Mouse (Mus musculus) liver, embryonic 13.5 days (tissue): Measurements from ENCODE around the gene Was. TPM values are rescaled to one million over a fixed set of nuclear protein-coding genes. Genes with fewer than 3 reads are reported as not detected.
"Not testable (repeated sequence)": the region's sequence is repeated elsewhere in the genome, so short reads cannot be mapped to it uniquely, and the experiment has no call there.

Experiments used
- ATAC-seq: fragments of 200-750 bp; cut with Nextera tagmentation; 2 replicates; pipeline ENCODE4 v1.8.0; 2017; ENCODE audit warnings: low read depth, mild to moderate bottlenecking, moderate number of reproducible peaks, moderate library complexity
- DNase-seq: peaks from one replicate; pipeline ENCODE4 v3.0.0; 2022
- H3K27ac ChIP-seq: fragments of 300-500 bp; sonication (generic); 2 replicates; pipeline ENCODE4 v1.5.1; 2015; ENCODE audit warnings: moderate library complexity, mild to moderate bottlenecking, inconsistent platforms
- H3K27me3 ChIP-seq: fragments of 300-500 bp; sonication (generic); 2 replicates; pipeline ENCODE4 v1.6.1; 2015; ENCODE audit warnings: mild to moderate bottlenecking, inconsistent platforms
- H3K36me3 ChIP-seq: fragments of 300-500 bp; sonication (generic); 2 replicates; pipeline ENCODE4 v1.6.1; 2015; ENCODE audit warnings: mild to moderate bottlenecking, inconsistent platforms
- H3K4me1 ChIP-seq: fragments of 300-500 bp; sonication (generic); replicated peaks from 2 replicates; pipeline ENCODE4 v1.6.1; 2015; ENCODE audit warnings: inconsistent platforms
- H3K4me2 ChIP-seq: fragments of 300-500 bp; sonication (generic); 2 replicates; pipeline ENCODE4 v1.6.1; 2015; ENCODE audit warnings: inconsistent platforms, mild to moderate bottlenecking, moderate library complexity
- H3K4me3 ChIP-seq: fragments of 300-500 bp; sonication (generic); replicated peaks from 2 replicates; pipeline ENCODE4 v1.5.1; 2015; ENCODE audit warnings: mild to moderate bottlenecking, inconsistent platforms
- H3K9ac ChIP-seq: fragments of 300-500 bp; sonication (generic); 2 replicates; pipeline ENCODE4 v1.6.1; 2015; ENCODE audit warnings: mild to moderate bottlenecking, inconsistent platforms
- H3K9me3 ChIP-seq: fragments of 300-500 bp; sonication (generic); replicated peaks from 2 replicates; pipeline ENCODE4 v1.6.1; 2016; ENCODE audit warnings: inconsistent platforms
- WGBS: fragments of 180-500 bp; shearing (Covaris S2); methylation state at CpG from one replicate; pipeline ENCODE4 v1.1.7; 2015; ENCODE audit not compliant: insufficient replicate concordance; 5-methylcytosine and 5-hydroxymethylcytosine counted together
- polyA plus RNA-seq: library from polyadenylated mRNA; unstranded; fragments of >200 nt; fragmentation: Nextera tagmentation; extraction: Ambion mirVana; gene quantifications from 2 replicates; pipeline ENCODE4 v1.2.1, GENCODE M21; 2015

Gene Was
- polyA plus RNA-seq, 1 experiment from 2014 or later: 3.4 TPM

- DNase-seq: peak; percentile 20
- Histone ChIP-seq H3K27me3 (no peaks in the 10 kb centered on the region), H3K4me3 (peak overlapping the region; percentile 79), H3K27ac (peak overlapping the region; percentile 84), H3K4me2 (peak overlapping the region; percentile 65), H3K9me3 (no peaks in the 10 kb centered on the region), H3K36me3 (peaks cover 36% of the 10 kb centered on the region), H3K4me1 (peaks cover 24% of the 10 kb centered on the region), H3K9ac (peak overlapping the region; percentile 85)
- 11% methylated on average over 39 of the region's 64 CpGs for WGBS
- peak; percentile 52; the same call in 1 of the 2 replicates for ATAC-seq
Observed at GRCm38 (mm10) chrX:8073881-8074429, 16.3 kb downstream of the Was start.

GRCm38 (mm10) chrX:8069166-8069565 is 21.1 kb downstream of the Was start:
- Histone ChIP-seq H3K4me3 (no peak overlapping the region), H3K9me3 (no peaks in the 10 kb centered on the region), H3K36me3 (peaks cover 73% of the 10 kb centered on the region), H3K27me3 (no peaks in the 10 kb centered on the region), H3K9ac (no peak overlapping the region), H3K4me1 (peaks cover 11% of the 10 kb centered on the region), H3K27ac (no peak overlapping the region), H3K4me2 (no peak overlapping the region)
- DNase-seq (no peak), ATAC-seq (no peak)
- WGBS: 89% methylated on average over 1 of the region's 1 CpGs

- not testable (repeated sequence) for H3K4me1 ChIP-seq, H3K9me3 ChIP-seq
Observed at GRCm38 (mm10) chrX:8051044-8051781, 39.1 kb downstream of the Was start.

GRCm38 (mm10) chrX:8033009-8033408 is 57.3 kb downstream of the Was start:
- Histone ChIP-seq H3K27ac (no peak overlapping the region), H3K9ac (no peak overlapping the region), H3K4me1 (no peaks in the 10 kb centered on the region), H3K36me3 (no peaks in the 10 kb centered on the region), H3K27me3 (no peaks in the 10 kb centered on the region), H3K4me3 (no peak overlapping the region), H3K4me2 (no peak overlapping the region), H3K9me3 (no peaks in the 10 kb centered on the region)
- WGBS: 30% methylated on average over 1 of the region's 1 CpGs
- no peak for DNase-seq
- ATAC-seq: no peak

More at GRCm38 (mm10) chrX:8051044-8051781, 39.1 kb downstream of the Was start:
- not testable (repeated sequence) for ATAC-seq, H3K9ac ChIP-seq, H3K4me3 ChIP-seq, H3K27ac ChIP-seq, H3K36me3 ChIP-seq, H3K27me3 ChIP-seq, DNase-seq, H3K4me2 ChIP-seq
- WGBS: 57% methylated on average over 8 of the region's 8 CpGs

Other genes with a start within 250 kb of the Was start
- 33.8 and 35.7 TPM in 2 replicates for gene Otud5, start 249.1 kb downstream of the Was start, polyA plus RNA-seq
- gene Pim2, start 212.2 kb downstream of the Was start, polyA plus RNA-seq: 2.8 and 4.3 TPM in 2 replicates
- 17.1 and 17.8 TPM in 2 replicates for gene Slc35a2, start 206.5 kb downstream of the Was start, polyA plus RNA-seq
- gene Pqbp1, start 191.2 kb downstream of the Was start, polyA plus RNA-seq: 58.2 and 60.3 TPM in 2 replicates
- 96.5 and 97.0 TPM in 2 replicates for gene Timm17b, start 191.1 kb downstream of the Was start, polyA plus RNA-seq
- not detected in 2 replicates for gene Gm10491, start 182.7 kb downstream of the Was start, polyA plus RNA-seq
- gene Gm10490, start 181.0 kb downstream of the Was start, polyA plus RNA-seq: not detected in 2 replicates
- 0.18 and 0.19 TPM in 2 replicates for gene Pcsk1n, start 170.7 kb downstream of the Was start, polyA plus RNA-seq
- gene Eras, start 161.9 kb downstream of the Was start, polyA plus RNA-seq: not detected in 2 replicates
- 8.9 and 10.5 TPM in 2 replicates for gene Hdac6, start 142.6 kb downstream of the Was start, polyA plus RNA-seq
- 135 and 145 TPM in 2 replicates for gene Gata1, start 112.4 kb downstream of the Was start, polyA plus RNA-seq
- 0.29 and 0.36 TPM in 2 replicates for gene Glod5, start 72.0 kb downstream of the Was start, polyA plus RNA-seq
- 40.2 and 47.3 TPM in 2 replicates for gene Suv39h1, start 15.7 kb downstream of the Was start, polyA plus RNA-seq
- 6.8 and 7.1 TPM in 2 replicates for gene Wdr13, start 42.4 kb upstream of the Was start, polyA plus RNA-seq
- gene Rbm3, start 55.4 kb upstream of the Was start, polyA plus RNA-seq: 328 and 361 TPM in 2 replicates
- 4.9 and 5.0 TPM in 2 replicates for gene Tbc1d25, start 85.7 kb upstream of the Was start, polyA plus RNA-seq
- gene Ebp, start 103.0 kb upstream of the Was start, polyA plus RNA-seq: 61.8 and 64.4 TPM in 2 replicates
- gene Porcn, start 116.0 kb upstream of the Was start, polyA plus RNA-seq: 0.88 and 1.1 TPM in 2 replicates
- gene Ftsj1, start 161.9 kb upstream of the Was start, polyA plus RNA-seq: 40.1 and 41.9 TPM in 2 replicates
- 76.5 and 79.6 TPM in 2 replicates for gene Slc38a5, start 180.6 kb upstream of the Was start, polyA plus RNA-seq
- gene Ssxb10, start 236.9 kb upstream of the Was start, polyA plus RNA-seq: not detected in 2 replicates